Mouse (Mus musculus): ENCODE measurements around the gene Abcc3. TPM values are rescaled to one million over a fixed set of nuclear protein-coding genes. Genes with fewer than 3 reads are reported as not detected.
A peak's percentile ranks its signal among the peaks of the same experiment; 100 is the strongest.

Gene Abcc3
- polyA plus RNA-seq, 1 experiment, result 123 TPM

DNA sequence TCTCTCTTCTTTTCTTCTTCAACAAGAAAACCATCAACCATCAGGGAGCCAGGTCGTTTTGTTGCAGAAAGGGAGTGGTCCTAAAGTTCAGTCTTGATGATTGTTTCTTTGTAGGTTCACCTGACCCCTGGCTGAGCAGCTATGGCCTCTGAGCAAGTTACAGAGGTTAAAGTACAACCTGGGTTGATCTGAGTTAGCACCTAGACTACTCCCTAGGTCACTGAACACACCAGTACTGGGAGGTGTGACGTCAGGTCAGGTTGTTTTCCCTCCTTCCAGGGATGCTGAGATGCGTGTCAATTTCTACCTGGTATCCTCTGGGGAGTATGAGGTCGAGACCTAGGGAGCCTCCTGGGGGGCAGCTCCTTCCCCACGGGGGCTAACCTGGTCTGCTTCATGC lies 32.4 kb upstream of the Abcc3 start:
- Histone ChIP-seq H3K36me3 (ENCODE audit: control insufficient read depth, insufficient read depth, low read length) (no peaks in the 10 kb centered on the region), H3K4me1 (ENCODE audit: control insufficient read depth, insufficient read depth, low read length) (no peaks in the 10 kb centered on the region), H3K4me3 (ENCODE audit: control insufficient read depth, low read depth, low read length) (no peak overlapping the region), H3K27ac (ENCODE audit: control insufficient read depth, insufficient read depth, low read depth, low read length) (no peak overlapping the region), H3K27me3 (ENCODE audit: control insufficient read depth, insufficient read depth, low read length) (no peaks in the 10 kb centered on the region)
- no peak for TF ChIP-seq POLR2A (IDR thresholded peaks at IDR 0.05; ENCODE audit: control insufficient read depth, low read depth, low read length)
- TF ChIP-seq CTCF (IDR thresholded peaks at IDR 0.05; ENCODE audit: control insufficient read depth, insufficient read depth, insufficient replicate concordance, low read depth, low read length), result no peak

DNA sequence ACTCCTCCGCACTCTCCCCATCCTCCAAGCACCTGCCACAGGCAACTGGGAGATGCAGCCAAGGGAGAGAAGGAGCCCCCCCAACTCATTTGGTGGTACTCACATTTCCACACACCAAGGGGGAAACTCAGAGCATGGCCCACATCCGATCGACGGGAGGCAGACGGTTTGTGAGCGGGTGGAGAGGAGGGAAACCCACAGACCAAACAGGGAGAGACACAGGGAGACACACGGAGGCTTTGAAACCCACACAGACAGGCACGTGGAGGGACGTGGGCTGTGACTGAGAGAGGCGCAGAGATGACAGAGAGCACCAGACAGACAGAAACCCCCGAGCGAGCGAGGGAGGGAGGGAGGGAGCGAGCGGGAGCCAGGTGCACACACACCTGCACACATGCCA lies 31.6 kb upstream of the Abcc3 start:
- Histone ChIP-seq H3K27ac (ENCODE audit: control insufficient read depth, insufficient read depth, low read depth, low read length) (no peak overlapping the region), H3K4me1 (ENCODE audit: control insufficient read depth, insufficient read depth, low read length) (no peaks in the 10 kb centered on the region), H3K36me3 (ENCODE audit: control insufficient read depth, insufficient read depth, low read length) (no peaks in the 10 kb centered on the region), H3K4me3 (ENCODE audit: control insufficient read depth, low read depth, low read length) (no peak overlapping the region), H3K27me3 (ENCODE audit: control insufficient read depth, insufficient read depth, low read length) (no peaks in the 10 kb centered on the region)
- TF ChIP-seq CTCF (IDR thresholded peaks at IDR 0.05; ENCODE audit: control insufficient read depth, insufficient read depth, insufficient replicate concordance, low read depth, low read length), result no peak
- no peak for TF ChIP-seq POLR2A (IDR thresholded peaks at IDR 0.05; ENCODE audit: control insufficient read depth, low read depth, low read length)

DNA sequence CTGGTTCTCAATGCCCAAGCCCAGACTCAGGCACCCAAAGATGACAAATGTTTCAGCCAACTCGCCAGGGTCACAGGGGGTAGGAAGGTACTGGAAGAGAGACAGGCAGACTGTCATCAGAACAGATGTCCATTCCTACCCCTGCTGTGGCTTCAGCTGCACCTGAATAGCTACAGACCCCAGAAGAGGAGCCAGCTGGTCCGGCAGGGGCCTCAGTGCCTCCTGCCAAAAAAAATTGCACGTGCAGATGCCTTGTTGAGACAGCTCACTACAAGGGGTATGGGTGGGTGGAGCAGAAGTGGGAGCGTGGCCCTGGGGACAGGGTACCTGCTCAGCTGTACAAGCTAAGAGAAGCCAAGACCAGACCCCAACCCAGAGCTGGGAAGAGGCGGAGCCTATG lies 31.1 kb upstream of the Abcc3 start:
- Histone ChIP-seq H3K4me3 (ENCODE audit: control insufficient read depth, low read depth, low read length) (no peak overlapping the region), H3K27ac (ENCODE audit: control insufficient read depth, insufficient read depth, low read depth, low read length) (no peak overlapping the region), H3K4me1 (ENCODE audit: control insufficient read depth, insufficient read depth, low read length) (no peaks in the 10 kb centered on the region), H3K27me3 (ENCODE audit: control insufficient read depth, insufficient read depth, low read length) (no peaks in the 10 kb centered on the region), H3K36me3 (ENCODE audit: control insufficient read depth, insufficient read depth, low read length) (no peaks in the 10 kb centered on the region)
- TF ChIP-seq CTCF (IDR thresholded peaks at IDR 0.05; ENCODE audit: control insufficient read depth, insufficient read depth, insufficient replicate concordance, low read depth, low read length) (no peak), POLR2A (IDR thresholded peaks at IDR 0.05; ENCODE audit: control insufficient read depth, low read depth, low read length) (no peak)

- no peaks in the 10 kb centered on the region for H3K36me3 ChIP-seq (ENCODE audit: control insufficient read depth, insufficient read depth, low read length)
- H3K27me3 ChIP-seq (ENCODE audit: control insufficient read depth, insufficient read depth, low read length), result no peaks in the 10 kb centered on the region
- H3K4me1 ChIP-seq (ENCODE audit: control insufficient read depth, insufficient read depth, low read length), result no peaks in the 10 kb centered on the region
- H3K27ac ChIP-seq (ENCODE audit: control insufficient read depth, insufficient read depth, low read depth, low read length), result no peak overlapping the region
- H3K4me3 ChIP-seq (ENCODE audit: control insufficient read depth, low read depth, low read length), result no peak overlapping the region
- TF ChIP-seq CTCF (IDR thresholded peaks at IDR 0.05; ENCODE audit: control insufficient read depth, insufficient read depth, insufficient replicate concordance, low read depth, low read length), result no peak
- no peak for TF ChIP-seq POLR2A (IDR thresholded peaks at IDR 0.05; ENCODE audit: control insufficient read depth, low read depth, low read length)
Observed at GRCm38 (mm10) chr11:94420991-94421390, 28.2 kb upstream of the Abcc3 start.

DNA sequence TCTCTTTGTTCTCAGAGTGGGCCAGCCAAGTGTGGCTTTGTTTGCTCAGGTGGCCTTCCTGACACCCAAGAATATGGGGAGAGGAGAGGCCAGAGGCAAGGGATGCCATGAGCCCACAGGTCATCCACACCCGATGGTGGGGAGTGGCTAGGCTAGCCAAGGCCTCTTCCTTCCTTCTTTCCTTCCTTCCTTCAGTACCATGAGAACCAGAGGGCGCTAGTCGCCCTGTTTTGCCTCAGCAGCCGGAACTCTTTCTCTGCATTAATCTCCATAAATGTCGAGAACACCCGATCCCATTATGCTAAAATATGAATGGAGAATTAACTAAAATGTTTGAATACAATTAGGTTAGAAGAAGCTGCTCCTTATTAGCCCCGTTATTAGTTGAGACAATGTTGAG lies 27.5 kb upstream of the Abcc3 start:
- TF ChIP-seq POLR2A (IDR thresholded peaks at IDR 0.05; ENCODE audit: control insufficient read depth, low read depth, low read length), result no peak
- TF ChIP-seq CTCF (IDR thresholded peaks at IDR 0.05; ENCODE audit: control insufficient read depth, insufficient read depth, insufficient replicate concordance, low read depth, low read length), result peak; percentile 6; the same call in 1 of the 2 replicates
- Histone ChIP-seq H3K27me3 (ENCODE audit: control insufficient read depth, insufficient read depth, low read length) (no peaks in the 10 kb centered on the region), H3K36me3 (ENCODE audit: control insufficient read depth, insufficient read depth, low read length) (no peaks in the 10 kb centered on the region), H3K4me1 (ENCODE audit: control insufficient read depth, insufficient read depth, low read length) (no peaks in the 10 kb centered on the region), H3K4me3 (ENCODE audit: control insufficient read depth, low read depth, low read length) (no peak overlapping the region), H3K27ac (ENCODE audit: control insufficient read depth, insufficient read depth, low read depth, low read length) (no peak overlapping the region)

DNA sequence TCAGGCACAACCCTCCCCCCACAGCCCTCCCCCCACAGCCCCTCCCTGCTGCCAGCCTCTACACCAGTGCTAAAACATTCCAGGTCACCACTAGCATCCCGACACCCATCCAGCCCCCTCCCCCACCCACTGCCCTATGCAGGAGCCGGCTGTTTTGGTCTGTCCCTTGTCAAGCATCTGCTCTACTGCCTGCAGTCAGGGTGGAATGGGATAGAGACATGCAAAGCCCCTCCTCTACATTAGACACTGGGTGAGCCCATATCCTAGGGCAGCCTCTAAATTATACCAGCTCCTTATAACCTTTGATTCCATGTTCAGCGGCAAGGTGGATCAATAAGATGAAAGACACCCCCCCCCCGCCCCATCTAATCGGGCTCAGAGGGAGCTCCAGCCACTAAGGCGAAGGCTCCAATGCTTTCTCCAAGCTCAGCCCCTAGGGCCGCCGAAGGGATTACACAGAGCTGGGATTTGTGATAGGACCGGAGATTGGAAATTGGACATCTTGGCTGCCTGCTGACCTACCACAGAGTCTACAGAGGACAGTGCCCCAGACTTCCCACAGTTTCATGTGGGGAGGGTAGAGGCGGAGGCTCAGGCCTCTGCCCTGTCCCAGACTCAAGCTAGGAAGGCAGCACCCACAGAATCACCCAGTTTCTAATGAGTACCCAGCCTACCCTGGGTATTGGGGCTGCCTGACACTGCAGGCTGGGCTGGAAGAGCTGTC lies 26.4 kb upstream of the Abcc3 start:
- no peaks in the 10 kb centered on the region for H3K4me1 ChIP-seq (ENCODE audit: control insufficient read depth, insufficient read depth, low read length)
- no peaks in the 10 kb centered on the region for H3K36me3 ChIP-seq (ENCODE audit: control insufficient read depth, insufficient read depth, low read length)
- no peaks in the 10 kb centered on the region for H3K27me3 ChIP-seq (ENCODE audit: control insufficient read depth, insufficient read depth, low read length)
- H3K4me3 ChIP-seq (ENCODE audit: control insufficient read depth, low read depth, low read length), result no peak overlapping the region
- no peak overlapping the region for H3K27ac ChIP-seq (ENCODE audit: control insufficient read depth, insufficient read depth, low read depth, low read length)
- no peak for TF ChIP-seq POLR2A (IDR thresholded peaks at IDR 0.05; ENCODE audit: control insufficient read depth, low read depth, low read length)
- no peak for TF ChIP-seq CTCF (IDR thresholded peaks at IDR 0.05; ENCODE audit: control insufficient read depth, insufficient read depth, insufficient replicate concordance, low read depth, low read length)

DNA sequence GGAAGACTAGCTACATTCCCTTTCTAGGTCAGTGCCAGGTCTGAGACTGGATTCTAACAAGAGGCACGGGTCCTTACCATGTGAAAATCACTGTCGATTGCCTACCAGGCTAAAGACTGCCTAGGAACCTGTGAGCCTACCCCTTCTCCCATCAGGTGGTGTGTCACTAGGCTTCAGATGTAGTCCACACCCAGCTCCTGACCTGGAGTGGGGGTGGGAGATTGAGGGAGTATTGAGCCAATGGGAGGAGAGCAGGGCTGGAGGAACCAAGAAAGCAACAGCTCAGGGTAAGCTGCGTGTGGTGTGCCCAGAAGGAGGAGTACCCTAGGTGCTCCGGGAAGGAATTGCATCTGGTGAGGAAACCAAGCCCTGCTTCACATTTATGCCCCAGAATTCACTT lies 21.2 kb upstream of the Abcc3 start:
- no peaks in the 10 kb centered on the region for H3K36me3 ChIP-seq (ENCODE audit: control insufficient read depth, insufficient read depth, low read length)
- H3K27ac ChIP-seq (ENCODE audit: control insufficient read depth, insufficient read depth, low read depth, low read length), result no peak overlapping the region
- TF ChIP-seq CTCF (IDR thresholded peaks at IDR 0.05; ENCODE audit: control insufficient read depth, insufficient read depth, insufficient replicate concordance, low read depth, low read length) (no peak), POLR2A (IDR thresholded peaks at IDR 0.05; ENCODE audit: control insufficient read depth, low read depth, low read length) (no peak)
- peaks cover 11% of the 10 kb centered on the region for H3K4me1 ChIP-seq (ENCODE audit: control insufficient read depth, insufficient read depth, low read length)
- H3K4me3 ChIP-seq (ENCODE audit: control insufficient read depth, low read depth, low read length), result no peak overlapping the region
- no peaks in the 10 kb centered on the region for H3K27me3 ChIP-seq (ENCODE audit: control insufficient read depth, insufficient read depth, low read length)
